Mouse (Mus musculus) small intestine, adult 10 weeks (tissue): ENCODE measurements around the gene Slco4a1. TPM values are rescaled to one million over a fixed set of nuclear protein-coding genes. Genes with fewer than 3 reads are reported as not detected.

Source experiments
- polyA plus RNA-seq: library from polyadenylated mRNA; stranded (reverse); fragments of 350-450 nt; fragmentation: Illumina TruSeq; extraction: RNeasy Lipid Tissue Mini Kit (QIAGEN cat#74804); gene quantifications from one replicate; pipeline ENCODE4 v1.2.3, GENCODE M21; 2014; ENCODE audit warnings: low replicate concordance

The Slco4a1 gene
- 0.89 TPM for polyA plus RNA-seq

GRCm38 (mm10) chr2:180455723-180456698, at the start of gene Slco4a1:
TSS of gene Slco4a1 (plus strand) at chr2:180456245.

GRCm38 (mm10) chr2:180499741-180500140, 43.7 kb downstream of the Slco4a1 start, which contains the start of gene Ntsr1:
TSS of gene Ntsr1 (plus strand) at chr2:180499976.

Other genes starting within 250 kb of the Slco4a1 start
- gene Lama5, start 230.4 kb upstream of the Slco4a1 start, polyA plus RNA-seq: 3.6 TPM
- 82.3 TPM for gene Rps21, start 198.9 kb upstream of the Slco4a1 start, polyA plus RNA-seq
- gene Cables2, start 182.7 kb upstream of the Slco4a1 start, polyA plus RNA-seq: 15.0 TPM
- gene Rbbp8nl, start 166.4 kb upstream of the Slco4a1 start, polyA plus RNA-seq: not detected
- 10.9 TPM for gene Gata5, start 121.5 kb upstream of the Slco4a1 start, polyA plus RNA-seq
- not detected for gene Ntsr1, start 43.7 kb downstream of the Slco4a1 start, polyA plus RNA-seq
- gene Mrgbp, start 125.1 kb downstream of the Slco4a1 start, polyA plus RNA-seq: 13.8 TPM
- 13.2 TPM for gene Ogfr, start 133.0 kb downstream of the Slco4a1 start, polyA plus RNA-seq
- 0.22 TPM for gene Col9a3, start 141.5 kb downstream of the Slco4a1 start, polyA plus RNA-seq
- 0.19 TPM for gene Tcfl5, start 186.5 kb downstream of the Slco4a1 start, polyA plus RNA-seq